Mouse (Mus musculus): ENCODE results near the gene Hist1h3i. TPM values are rescaled to one million over a fixed set of nuclear protein-coding genes. Genes with fewer than 3 reads are reported as not detected.
"Not testable (repeated sequence)": the region's sequence is repeated elsewhere in the genome, so short reads cannot be mapped to it uniquely, and the experiment has no call there.

Hist1h3i gene
- 37.6 and 93.8 TPM in 2 replicates for polyA plus RNA-seq (2012; rRNA removed)
- polyA plus RNA-seq (2014; fragmentation: Nextera tagmentation; extraction: Ambion mirVana), result 299 and 331 TPM in 2 replicates

GRCm38 (mm10) chr13:21783255-21783617 lies at the start of gene Hist1h3i:
Gene Hist1h3i, minus strand, starts transcription at chr13:21783370.
- TF ChIP-seq CTCF (IDR thresholded peaks at IDR 0.05; ENCODE audit: low read depth) (no peak), EP300 (IDR thresholded peaks at IDR 0.05; ENCODE audit: low read depth) (peak; percentile 70)
- peak; percentile 37 for ATAC-seq (ENCODE audit: insufficient read depth)
- no peaks in the 10 kb centered on the region for H3K36me3 ChIP-seq (replicated peaks; ENCODE audit: control insufficient read depth, insufficient read depth, low read depth)
- H3K4me2 ChIP-seq (ENCODE audit: low read depth), result peak within 1 kb of the TSS; percentile 90
- peaks cover 25 to 29% of the 10 kb centered on the region in 2 experiments for H3K4me1 ChIP-seq (replicated peaks; ENCODE audit: control insufficient read depth in 2 of 2, insufficient read depth in 2 of 2, low read length in 1 of 2)
- WGBS (ENCODE audit: insufficient replicate concordance), result 0% methylated on average over 13 of the region's 20 CpGs
- peak; percentile 89 to 92 (median 91) for DNase-seq (ENCODE audit: low read depth in 3 of 3, low spot score in 3 of 3)
- H3K9ac ChIP-seq (replicated peaks), result peak within 1 kb of the TSS; percentile 96
- no peaks in the 10 kb centered on the region for H3K9me3 ChIP-seq (ENCODE audit: control insufficient read depth, low read length)
- peak within 1 kb of the TSS; percentile 56 to 60 for H3K4me3 ChIP-seq (ENCODE audit: insufficient read depth in 1 of 2, low read depth in 2 of 2, low read length in 2 of 2)
- peak within 1 kb of the TSS; percentile 97 for H3K27ac ChIP-seq
- no peaks in the 10 kb centered on the region for H3K27me3 ChIP-seq (ENCODE audit: control insufficient read depth, insufficient read depth, low read length)

- peak within 1 kb of the TSS; percentile 46 for H3K4me2 ChIP-seq (ENCODE audit: low read depth)
- H3K4me3 ChIP-seq (ENCODE audit: insufficient read depth in 1 of 2, low read depth in 2 of 2, low read length in 2 of 2), result peak within 1 kb of the TSS; percentile 21 to 39; a peak in 3 of 4 replicates
- H3K36me3 ChIP-seq (replicated peaks; ENCODE audit: control insufficient read depth, insufficient read depth, low read depth); H3K9me3 ChIP-seq (ENCODE audit: control insufficient read depth, low read length); H3K27me3 ChIP-seq (ENCODE audit: control insufficient read depth, insufficient read depth, low read length); DNase-seq (ENCODE audit: low read depth in 3 of 3, low spot score in 3 of 3); H3K4me1 ChIP-seq (replicated peaks; ENCODE audit: control insufficient read depth in 2 of 2, insufficient read depth in 2 of 2, low read length in 1 of 2): not testable (repeated sequence)
- peak; percentile 70 for ATAC-seq (ENCODE audit: insufficient read depth)
- peak; percentile 53; the same call in 1 of the 2 replicates for TF ChIP-seq EP300 (IDR thresholded peaks at IDR 0.05; ENCODE audit: low read depth)
- peak within 1 kb of the TSS; percentile 76 for H3K27ac ChIP-seq
- under 1% methylated on average over 23 of the region's 58 CpGs for WGBS (ENCODE audit: insufficient replicate concordance)
- peak within 1 kb of the TSS; percentile 62 for H3K9ac ChIP-seq (replicated peaks)
These were observed 48.5 kb upstream of the Hist1h3i start, which contains the start of gene Hist1h4n for GRCm38 (mm10) chr13:21831418-21832394. Gene Hist1h4n, minus strand, starts transcription at chr13:21832196.

GRCm38 (mm10) chr13:21830344-21830743 lies 47.2 kb upstream of the Hist1h3i start:
- H3K4me3 ChIP-seq (ENCODE audit: insufficient read depth in 1 of 2, low read depth in 2 of 2, low read length in 2 of 2), result peak overlapping the region; percentile 36 to 39; a peak in 3 of 4 replicates
- H3K27me3 ChIP-seq (ENCODE audit: control insufficient read depth, insufficient read depth, low read length), result no peaks in the 10 kb centered on the region
- ATAC-seq (ENCODE audit: insufficient read depth) (no peak), DNase-seq (ENCODE audit: low read depth in 3 of 3, low spot score in 3 of 3) (no peak)
- H3K9ac ChIP-seq (replicated peaks), result peak overlapping the region; percentile 63
- TF ChIP-seq CTCF (IDR thresholded peaks at IDR 0.05; ENCODE audit: low read depth) (no peak), EP300 (IDR thresholded peaks at IDR 0.05; ENCODE audit: low read depth) (no peak)
- H3K4me2 ChIP-seq (ENCODE audit: low read depth), result peak overlapping the region; percentile 58
- H3K4me1 ChIP-seq (replicated peaks; ENCODE audit: control insufficient read depth in 2 of 2, insufficient read depth in 2 of 2, low read length in 1 of 2), result peaks cover 0 to 2% of the 10 kb centered on the region in 2 experiments; a peak in 1 of 4 replicates
- H3K27ac ChIP-seq, result peak overlapping the region; percentile 80
- WGBS (ENCODE audit: insufficient replicate concordance), result 81% methylated on average over 10 of the region's 10 CpGs
- H3K9me3 ChIP-seq (ENCODE audit: control insufficient read depth, low read length), result no peaks in the 10 kb centered on the region
- H3K36me3 ChIP-seq (replicated peaks; ENCODE audit: control insufficient read depth, insufficient read depth, low read depth), result no peaks in the 10 kb centered on the region

GRCm38 (mm10) chr13:21828511-21828910 lies 45.3 kb upstream of the Hist1h3i start:
- no peak overlapping the region for H3K4me3 ChIP-seq (ENCODE audit: insufficient read depth in 1 of 2, low read depth in 2 of 2, low read length in 2 of 2)
- WGBS (ENCODE audit: insufficient replicate concordance), result 80% methylated on average over 3 of the region's 3 CpGs
- no peak for DNase-seq (ENCODE audit: low read depth in 3 of 3, low spot score in 3 of 3)
- H3K4me1 ChIP-seq (replicated peaks; ENCODE audit: control insufficient read depth in 2 of 2, insufficient read depth in 2 of 2, low read length in 1 of 2), result peaks cover 0 to 2% of the 10 kb centered on the region in 2 experiments; a peak in 1 of 4 replicates
- H3K4me2 ChIP-seq (ENCODE audit: low read depth), result no peak overlapping the region
- no peaks in the 10 kb centered on the region for H3K27me3 ChIP-seq (ENCODE audit: control insufficient read depth, insufficient read depth, low read length)
- peak overlapping the region; percentile 24; the same call in 1 of the 2 replicates for H3K9ac ChIP-seq (replicated peaks)
- TF ChIP-seq CTCF (IDR thresholded peaks at IDR 0.05; ENCODE audit: low read depth) (no peak), EP300 (IDR thresholded peaks at IDR 0.05; ENCODE audit: low read depth) (no peak)
- H3K9me3 ChIP-seq (ENCODE audit: control insufficient read depth, low read length), result no peaks in the 10 kb centered on the region
- no peak overlapping the region for H3K27ac ChIP-seq
- no peaks in the 10 kb centered on the region for H3K36me3 ChIP-seq (replicated peaks; ENCODE audit: control insufficient read depth, insufficient read depth, low read depth)
- no peak for ATAC-seq (ENCODE audit: insufficient read depth)

- ATAC-seq (ENCODE audit: insufficient read depth), result peak; percentile 64
These were observed 37.1 kb upstream of the Hist1h3i start for GRCm38 (mm10) chr13:21820082-21820890.

GRCm38 (mm10) chr13:21812092-21812491 lies 28.9 kb upstream of the Hist1h3i start:
- H3K9me3 ChIP-seq (ENCODE audit: control insufficient read depth, low read length); H3K36me3 ChIP-seq (replicated peaks; ENCODE audit: control insufficient read depth, insufficient read depth, low read depth); H3K4me1 ChIP-seq (replicated peaks; ENCODE audit: control insufficient read depth in 2 of 2, insufficient read depth in 2 of 2, low read length in 1 of 2); DNase-seq (ENCODE audit: low read depth in 3 of 3, low spot score in 3 of 3); H3K27me3 ChIP-seq (ENCODE audit: control insufficient read depth, insufficient read depth, low read length): not testable (repeated sequence)
- H3K4me2 ChIP-seq (ENCODE audit: low read depth), result peak overlapping the region; percentile 38
- H3K4me3 ChIP-seq (ENCODE audit: insufficient read depth in 1 of 2, low read depth in 2 of 2, low read length in 2 of 2), result peak overlapping the region in 1 of 2 experiments; percentile 40; a peak in 1 of 4 replicates
- peak; percentile 57 for ATAC-seq (ENCODE audit: insufficient read depth)
- peak overlapping the region; percentile 72 for H3K27ac ChIP-seq
- H3K9ac ChIP-seq (replicated peaks), result peak overlapping the region; percentile 50; the same call in 1 of the 2 replicates
- WGBS (ENCODE audit: insufficient replicate concordance), result under 1% methylated on average over 12 of the region's 14 CpGs

More at GRCm38 (mm10) chr13:21820082-21820890, 37.1 kb upstream of the Hist1h3i start:
- DNase-seq (ENCODE audit: low read depth in 3 of 3, low spot score in 3 of 3); H3K4me3 ChIP-seq (ENCODE audit: insufficient read depth in 1 of 2, low read depth in 2 of 2, low read length in 2 of 2); H3K27me3 ChIP-seq (ENCODE audit: control insufficient read depth, insufficient read depth, low read length); H3K9me3 ChIP-seq (ENCODE audit: control insufficient read depth, low read length); H3K36me3 ChIP-seq (replicated peaks; ENCODE audit: control insufficient read depth, insufficient read depth, low read depth); H3K27ac ChIP-seq; H3K4me2 ChIP-seq (ENCODE audit: low read depth); H3K9ac ChIP-seq (replicated peaks); H3K4me1 ChIP-seq (replicated peaks; ENCODE audit: control insufficient read depth in 2 of 2, insufficient read depth in 2 of 2, low read length in 1 of 2): not testable (repeated sequence)
- 73% methylated on average over 6 of the region's 16 CpGs for WGBS (ENCODE audit: insufficient replicate concordance)

GRCm38 (mm10) chr13:21811539-21811938 lies 28.4 kb upstream of the Hist1h3i start, which contains the start of gene Hist1h4m:
Gene Hist1h4m, plus strand, starts transcription at chr13:21811746.
- Histone ChIP-seq H3K27ac (peak within 1 kb of the TSS; percentile 72), H3K4me2 (ENCODE audit: low read depth) (peak within 1 kb of the TSS; percentile 38), H3K4me3 (ENCODE audit: insufficient read depth in 1 of 2, low read depth in 2 of 2, low read length in 2 of 2) (peak within 1 kb of the TSS in 1 of 2 experiments; percentile 40; a peak in 1 of 4 replicates), H3K9ac (replicated peaks) (peak within 1 kb of the TSS; percentile 50; the same call in 1 of the 2 replicates)
- H3K36me3 ChIP-seq (replicated peaks; ENCODE audit: control insufficient read depth, insufficient read depth, low read depth); DNase-seq (ENCODE audit: low read depth in 3 of 3, low spot score in 3 of 3); H3K4me1 ChIP-seq (replicated peaks; ENCODE audit: control insufficient read depth in 2 of 2, insufficient read depth in 2 of 2, low read length in 1 of 2); H3K9me3 ChIP-seq (ENCODE audit: control insufficient read depth, low read length); H3K27me3 ChIP-seq (ENCODE audit: control insufficient read depth, insufficient read depth, low read length): not testable (repeated sequence)
- no CpG with 5 or more reads among the region's 24 CpGs for WGBS (ENCODE audit: insufficient replicate concordance)
- peak; percentile 37 for ATAC-seq (ENCODE audit: insufficient read depth)
